Mouse (Mus musculus): ENCODE results near the gene Ndufs3. TPM values are rescaled to one million over a fixed set of nuclear protein-coding genes. Genes with fewer than 3 reads are reported as not detected.

Gene Ndufs3
- 197 and 211 TPM in 2 replicates for polyA plus RNA-seq (2012; rRNA removed)

GRCm38 (mm10) chr2:90904076-90904855, at the start of gene Ndufs3, which contains the start of gene Kbtbd4:
Gene Ndufs3, minus strand, starts transcription at chr2:90904827.
Gene Kbtbd4, plus strand, starts transcription at chr2:90904740.
- DNase-seq (ENCODE audit: low read depth, low spot score), result no peak
- WGBS, result under 1% methylated on average over 43 of the region's 43 CpGs

DNA sequence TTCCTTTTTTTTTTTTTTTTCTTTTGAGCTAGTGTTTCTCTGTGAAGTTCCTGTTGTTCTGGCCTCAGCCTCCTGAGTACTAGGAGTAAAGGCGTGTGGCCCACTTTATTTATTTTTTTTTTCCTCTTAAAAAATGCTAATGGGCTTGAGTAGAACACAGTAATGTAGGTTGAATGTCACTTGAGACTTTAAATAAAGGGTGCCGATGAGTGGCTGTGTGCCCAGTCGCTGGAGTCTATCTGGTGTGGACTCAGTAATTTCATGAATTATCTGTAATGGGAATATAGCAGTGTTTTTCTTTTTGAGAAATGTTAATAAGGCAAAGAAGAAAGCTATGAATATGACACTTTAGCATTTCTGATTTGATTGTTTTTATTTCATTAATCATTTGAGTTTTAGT, 48.8 kb upstream of the Ndufs3 start:
- no peak for DNase-seq (ENCODE audit: low read depth, low spot score)
- 74% methylated on average over 3 of the region's 3 CpGs for WGBS

- DNase-seq (ENCODE audit: low read depth, low spot score), result no peak
Observed at GRCm38 (mm10) chr2:90950582-90951194, 46.1 kb upstream of the Ndufs3 start.

GRCm38 (mm10) chr2:90950149-90950548, 45.5 kb upstream of the Ndufs3 start:
- WGBS, result 84% methylated on average over 5 of the region's 5 CpGs
- DNase-seq (ENCODE audit: low read depth, low spot score), result no peak

DNA sequence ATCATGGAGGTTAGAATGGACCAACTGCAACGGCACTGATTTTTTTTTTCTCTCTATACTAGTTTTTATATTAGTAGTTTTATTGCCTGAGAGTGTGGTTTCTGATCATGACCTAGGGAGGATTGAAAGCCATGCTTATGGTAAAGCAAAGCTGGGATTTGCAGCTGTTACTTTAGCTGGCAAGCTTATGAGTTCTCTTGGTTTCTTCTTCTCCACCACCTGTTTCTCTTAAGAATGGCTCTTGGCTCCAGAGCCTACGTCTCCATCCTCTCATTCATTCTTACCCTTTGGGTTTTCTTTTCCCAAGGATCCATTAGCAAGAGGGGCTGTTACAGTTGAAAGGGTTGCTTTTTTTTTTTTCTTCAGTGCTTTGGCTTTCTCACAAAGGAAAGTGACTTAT, 37.1 kb upstream of the Ndufs3 start:
- DNase-seq (ENCODE audit: low read depth, low spot score), result no peak
- 17% methylated on average over 2 of the region's 2 CpGs for WGBS

- DNase-seq (ENCODE audit: low read depth, low spot score), result peak; percentile 47
- WGBS, result under 1% methylated on average over 96 of the region's 113 CpGs
Observed at GRCm38 (mm10) chr2:90940233-90941229, 35.9 kb upstream of the Ndufs3 start, which contains the start of gene Celf1. Gene Celf1, plus strand, starts transcription at chr2:90940382.

- no peak for DNase-seq (ENCODE audit: low read depth, low spot score)
- 33% methylated on average over 8 of the region's 8 CpGs for WGBS
Observed at GRCm38 (mm10) chr2:90939750-90940149, 35.1 kb upstream of the Ndufs3 start.

- DNase-seq (ENCODE audit: low read depth, low spot score), result no peak
- WGBS, result 72% methylated on average over 3 of the region's 3 CpGs
Observed at GRCm38 (mm10) chr2:90938362-90938761, 33.7 kb upstream of the Ndufs3 start.

DNA sequence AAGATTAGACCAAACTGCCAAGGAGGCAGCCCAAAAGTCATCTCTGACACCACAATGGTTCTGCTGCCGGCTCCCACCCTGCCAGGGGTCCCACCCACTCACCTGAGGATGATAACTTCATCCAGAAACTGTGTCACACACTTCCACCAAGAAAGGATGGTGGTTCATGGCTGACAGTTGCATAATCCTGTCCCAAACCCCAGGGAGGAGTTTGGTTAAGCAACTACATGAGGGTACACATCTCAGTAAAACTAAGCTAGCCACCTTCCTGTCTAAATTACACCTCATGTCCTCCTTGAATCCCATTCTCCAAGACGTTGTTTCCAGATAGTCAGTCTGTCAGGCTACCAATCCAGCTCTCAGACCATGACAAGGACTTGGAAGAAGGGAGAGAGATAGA, 27.6 kb upstream of the Ndufs3 start:
- no peak for DNase-seq (ENCODE audit: low read depth, low spot score)
- WGBS, result 46% methylated on average over 2 of the region's 2 CpGs

DNA sequence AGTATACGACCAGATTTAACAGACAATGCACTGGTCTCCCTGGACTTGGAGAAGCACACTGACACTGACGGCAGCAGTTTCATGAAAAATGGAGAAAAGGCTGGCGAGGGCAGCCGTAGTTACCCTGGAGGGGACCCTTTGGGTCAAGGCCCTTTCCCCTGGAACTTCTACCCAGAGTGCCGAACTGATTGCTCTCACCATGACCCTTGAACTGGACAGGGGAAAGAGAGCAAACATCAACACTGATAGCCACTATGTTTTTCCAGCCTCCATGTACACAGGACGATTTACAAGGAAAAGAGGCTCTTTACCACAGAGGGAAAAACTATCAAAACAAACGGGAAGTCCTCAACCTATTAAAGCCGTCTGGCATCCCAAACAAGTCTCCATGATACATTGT, 27.2 kb upstream of the Ndufs3 start:
- DNase-seq (ENCODE audit: low read depth, low spot score), result no peak
- WGBS, result 50% methylated on average over 8 of the region's 8 CpGs

GRCm38 (mm10) chr2:90928566-90928965, 23.9 kb upstream of the Ndufs3 start:
- no peak for DNase-seq (ENCODE audit: low read depth, low spot score)
- WGBS, result 89% methylated on average over 13 of the region's 13 CpGs

DNA sequence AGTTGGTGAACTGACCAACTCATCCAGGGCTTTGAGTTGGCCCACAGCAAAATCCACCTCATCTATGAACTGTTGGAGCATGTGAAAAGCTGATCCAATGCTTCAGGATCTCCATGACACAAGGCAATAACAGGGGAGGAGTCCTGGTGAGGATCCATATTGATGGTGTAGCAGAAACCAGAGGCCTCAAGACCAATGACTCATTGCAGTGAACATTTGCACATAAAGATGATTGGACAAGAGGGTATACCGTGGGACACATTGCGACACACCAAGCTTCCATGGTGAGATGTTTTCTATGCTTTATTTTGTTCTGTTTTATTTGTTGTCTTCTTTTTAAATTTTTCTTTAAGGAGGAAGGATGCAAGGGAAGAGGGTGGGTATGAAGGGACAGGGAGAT, 18.0 kb upstream of the Ndufs3 start:
- DNase-seq (ENCODE audit: low read depth, low spot score), result no peak
- 86% methylated on average over 2 of the region's 2 CpGs for WGBS

GRCm38 (mm10) chr2:90921178-90921577, 16.6 kb upstream of the Ndufs3 start:
- no peak for DNase-seq (ENCODE audit: low read depth, low spot score)
- 76% methylated on average over 1 of the region's 1 CpGs for WGBS

DNA sequence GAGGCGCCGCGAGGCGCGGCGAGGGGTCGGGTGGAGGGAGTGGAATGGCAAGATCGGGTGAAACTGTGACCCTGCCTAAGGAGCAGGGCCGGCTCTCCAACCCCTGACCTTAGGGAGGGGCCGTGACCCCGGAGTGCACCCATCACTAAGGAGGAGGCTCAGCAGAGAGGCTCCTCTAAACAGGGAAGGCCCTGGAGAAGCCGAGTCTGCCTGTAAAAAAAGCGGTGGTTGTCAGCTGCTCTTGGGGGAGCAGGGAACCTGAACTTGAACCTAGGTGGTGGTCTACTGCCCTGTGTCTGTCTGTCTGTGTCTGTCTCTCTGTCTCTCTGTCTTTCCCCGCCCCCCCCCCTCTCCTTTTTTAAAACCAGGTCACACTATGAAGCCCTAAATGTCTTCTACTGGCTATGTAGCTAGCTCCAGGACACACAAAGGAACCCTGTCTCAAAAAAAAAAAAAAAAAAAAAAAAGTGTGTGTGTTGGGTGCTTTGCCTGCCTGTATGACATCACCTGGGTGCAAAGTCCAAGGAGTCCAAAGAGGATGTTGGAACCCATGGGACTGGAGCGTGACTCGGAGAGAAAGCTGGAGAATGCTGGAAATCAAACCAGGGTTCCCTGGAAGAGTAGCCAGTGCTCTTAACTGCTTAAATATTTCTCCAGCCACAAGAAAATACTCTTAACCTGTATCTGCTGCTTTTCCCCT, 13.5 kb upstream of the Ndufs3 start:
- DNase-seq (ENCODE audit: low read depth, low spot score), result peak; percentile 95
- whole genome bisulfite sequencing, result 3% methylated on average over 16 of the region's 16 CpGs

DNA sequence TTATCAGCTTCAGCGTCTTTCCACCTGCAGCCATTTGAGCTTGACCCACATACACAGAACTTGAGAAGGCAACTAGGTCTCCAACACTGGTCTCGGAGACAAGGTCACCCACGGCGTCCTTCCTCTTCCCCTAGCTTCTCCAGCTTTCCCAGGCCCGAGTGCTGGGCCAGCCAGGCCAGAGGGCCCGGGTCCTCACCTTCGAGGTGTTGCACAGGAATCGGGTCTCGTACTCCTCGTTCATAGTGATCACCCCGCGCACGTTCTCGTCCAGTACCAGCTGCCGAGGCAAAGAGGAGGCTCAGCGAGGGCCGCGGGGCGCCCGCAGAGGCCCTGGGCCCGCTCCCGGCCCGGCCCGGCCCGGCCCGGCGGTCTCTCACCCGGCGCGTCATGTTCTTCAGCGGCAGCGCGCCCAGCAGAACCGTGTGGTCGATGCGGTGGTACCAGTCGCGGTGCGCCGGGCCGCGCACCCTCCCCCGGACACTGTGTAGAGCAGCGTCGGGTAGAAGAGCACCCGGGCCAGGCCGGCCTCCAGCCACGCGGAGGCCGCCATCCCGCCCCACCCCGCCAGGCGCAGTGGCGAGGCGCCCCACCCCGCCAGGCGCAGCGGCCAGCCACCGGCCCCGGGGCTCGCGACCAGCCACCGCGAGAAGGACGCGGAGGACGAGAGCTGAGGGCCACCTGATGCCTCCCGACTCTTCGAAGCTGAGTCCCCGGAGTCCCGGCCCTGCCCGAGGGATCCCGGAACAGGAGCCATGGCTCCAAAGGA, 12.8 kb upstream of the Ndufs3 start:
- DNase-seq (ENCODE audit: low read depth, low spot score), result no peak
- under 1% methylated on average over 73 of the region's 73 CpGs for WGBS

DNA sequence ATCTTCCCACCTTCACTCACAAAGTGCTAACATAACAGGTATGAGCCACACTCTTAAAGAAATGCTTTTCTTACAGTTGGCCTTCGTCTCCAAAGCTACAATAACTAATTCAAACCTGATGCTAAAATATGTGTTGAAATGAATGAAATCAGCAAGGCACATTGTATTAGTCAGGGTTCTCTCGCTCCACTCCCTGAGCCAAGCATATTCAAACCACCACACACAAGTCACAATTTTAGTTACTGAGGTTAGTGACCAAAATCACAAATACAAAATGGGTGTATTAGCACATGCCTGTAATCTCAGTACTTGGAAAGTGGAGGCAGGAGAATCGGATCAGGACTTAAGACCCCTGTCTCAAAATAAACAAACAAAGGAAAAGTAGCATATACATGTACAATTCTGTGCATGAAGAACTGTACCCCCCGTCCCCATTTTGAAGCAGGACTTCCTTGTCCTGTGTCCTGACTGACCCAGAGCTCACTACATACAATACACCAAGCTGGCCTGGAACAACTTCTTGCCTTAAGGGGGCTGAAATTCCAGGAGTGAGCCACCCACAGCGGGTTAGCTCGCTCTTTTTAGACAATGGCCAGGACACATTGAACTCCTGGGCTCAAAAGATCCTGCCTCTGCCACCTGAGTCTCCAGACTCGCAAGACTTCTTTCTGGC, 12.1 kb upstream of the Ndufs3 start:
- DNase-seq (ENCODE audit: low read depth, low spot score), result no peak

GRCm38 (mm10) chr2:90915516-90915915, 10.9 kb upstream of the Ndufs3 start:
- WGBS, result 71% methylated on average over 1 of the region's 1 CpGs
- no peak for DNase-seq (ENCODE audit: low read depth, low spot score)

More for the DNA sequence above, 12.1 kb upstream of the Ndufs3 start:
- 8% methylated on average over 7 of the region's 7 CpGs for WGBS

GRCm38 (mm10) chr2:90913671-90914070, 9.0 kb upstream of the Ndufs3 start:
- DNase-seq (ENCODE audit: low read depth, low spot score), result no peak
- WGBS, result 37% methylated on average over 2 of the region's 2 CpGs
